Mouse (Mus musculus): ENCODE measurements at regions not wholly inside any gene's neighbourhood (a gene's known extent, or its start where the extent isn't known, plus 50 kb on each side); places are given as distances from the start of the nearest gene placed in this dataset.

GRCm38 (mm10) chr13:28545337-28545736 is 288.0 kb downstream of the Gm11361 start:
- H3K36me3 ChIP-seq (ENCODE audit: control insufficient read depth, insufficient read depth, low read length) = no peaks in the 10 kb centered on the region
- H3K27ac ChIP-seq (replicated peaks; ENCODE audit: low read depth, low read length) = 0 out of 2 replicates have a peak overlapping the region, but pooled peaks have one; percentile 58
- ATAC-seq (ENCODE audit: low FRiP score, low read depth) (no peak), DNase-seq (ENCODE audit: low spot score) (no peak)
- H3K9ac ChIP-seq (ENCODE audit: low read depth, low read length, severe bottlenecking) = no peak overlapping the region
- H3K4me3 ChIP-seq (replicated peaks; ENCODE audit: low read length) = no peak overlapping the region
- H3K4me1 ChIP-seq (ENCODE audit: control insufficient read depth, insufficient read depth, low read length) = peaks cover 19% of the 10 kb centered on the region
- no peak for TF ChIP-seq POLR2A (IDR thresholded peaks at IDR 0.05; ENCODE audit: borderline replicate concordance, extremely low read depth, insufficient read depth, insufficient read length)
- H3K9me3 ChIP-seq (ENCODE audit: control insufficient read depth, low read length) = no peaks in the 10 kb centered on the region
- 34% methylated on average over 2 of the region's 2 CpGs for WGBS
- H3K27me3 ChIP-seq (ENCODE audit: control insufficient read depth, insufficient read depth, low read length) = no peaks in the 10 kb centered on the region
- H3K4me2 ChIP-seq (replicated peaks; ENCODE audit: low read depth, low read length, severe bottlenecking) = no peak overlapping the region

DNA sequence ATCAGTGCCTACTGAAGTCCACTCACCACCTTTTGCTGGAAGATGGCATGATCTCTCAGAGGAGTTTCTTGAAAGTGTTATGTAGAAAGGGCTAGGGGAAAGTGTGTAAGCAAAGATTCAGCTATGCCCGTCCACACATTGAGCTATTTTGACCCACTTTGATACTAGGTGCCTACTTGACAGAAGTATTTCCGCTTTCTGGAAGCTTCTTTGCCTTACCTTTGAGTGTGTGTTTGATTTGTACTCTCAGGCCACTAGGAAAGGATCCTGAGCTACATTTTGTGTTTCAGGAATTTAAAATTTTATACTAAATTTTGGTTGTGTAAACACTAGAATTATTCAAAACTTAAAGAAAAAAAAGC is 287.5 kb downstream of the Gm11361 start:
- no peak for ATAC-seq (ENCODE audit: low FRiP score, low read depth)
- H3K27me3 ChIP-seq (ENCODE audit: control insufficient read depth, insufficient read depth, low read length) = no peaks in the 10 kb centered on the region
- H3K4me3 ChIP-seq (replicated peaks; ENCODE audit: low read length) = no peak overlapping the region
- H3K4me2 ChIP-seq (replicated peaks; ENCODE audit: low read depth, low read length, severe bottlenecking) = no peak overlapping the region
- peaks cover 19% of the 10 kb centered on the region for H3K4me1 ChIP-seq (ENCODE audit: control insufficient read depth, insufficient read depth, low read length)
- no peak overlapping the region for H3K9ac ChIP-seq (ENCODE audit: low read depth, low read length, severe bottlenecking)
- 64% methylated on average over 2 of the region's 2 CpGs for WGBS
- no peak for TF ChIP-seq POLR2A (IDR thresholded peaks at IDR 0.05; ENCODE audit: borderline replicate concordance, extremely low read depth, insufficient read depth, insufficient read length)
- no peak for DNase-seq (ENCODE audit: low spot score)
- H3K36me3 ChIP-seq (ENCODE audit: control insufficient read depth, insufficient read depth, low read length) = no peaks in the 10 kb centered on the region
- 0 out of 2 replicates have a peak overlapping the region, but pooled peaks have one; percentile 6 for H3K27ac ChIP-seq (replicated peaks; ENCODE audit: low read depth, low read length)
- H3K9me3 ChIP-seq (ENCODE audit: control insufficient read depth, low read length) = no peaks in the 10 kb centered on the region

DNA sequence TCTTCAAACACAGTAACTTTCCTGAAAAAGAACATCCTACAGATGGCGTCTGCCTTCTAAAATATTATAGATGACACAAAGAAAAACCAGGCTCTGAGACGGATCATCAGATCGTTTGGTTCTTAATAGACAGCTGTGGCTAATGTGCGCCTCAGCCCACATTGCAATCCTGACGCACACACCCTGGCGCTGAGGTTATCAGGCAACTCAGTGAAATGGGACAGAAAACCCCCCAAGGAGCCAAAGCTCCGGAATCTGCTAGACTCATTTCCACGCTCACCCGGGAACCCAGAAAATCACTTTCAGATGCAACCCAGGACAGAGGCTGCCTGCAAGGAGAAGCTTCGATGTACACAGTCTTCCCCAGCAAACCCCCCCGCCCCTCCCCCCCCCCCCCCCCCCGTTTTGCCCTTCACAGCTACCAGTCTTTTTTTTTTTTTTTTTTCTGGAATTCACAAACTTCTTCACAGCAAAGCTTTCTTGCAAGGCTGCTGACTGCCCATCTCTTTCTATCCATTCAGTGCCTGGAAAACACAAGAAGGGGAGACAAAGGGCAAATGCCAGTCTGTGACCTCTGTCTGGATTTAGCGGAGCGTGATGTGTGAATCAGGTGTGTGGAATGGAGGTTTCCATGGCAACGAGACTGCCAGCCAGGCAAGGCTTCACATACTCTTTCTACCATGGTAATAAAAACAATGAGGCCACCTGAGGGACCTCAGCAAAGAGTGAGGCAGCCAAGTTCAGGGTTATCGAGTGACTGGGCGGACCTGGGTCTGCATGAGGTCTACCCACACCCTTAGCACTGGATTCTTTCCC is 286.9 kb downstream of the Gm11361 start:
- DNase-seq (ENCODE audit: low spot score) (peak; percentile 57), ATAC-seq (ENCODE audit: low FRiP score, low read depth) (peak; percentile 71)
- H3K27ac ChIP-seq (replicated peaks; ENCODE audit: low read depth, low read length) = 0 out of 2 replicates have a peak overlapping the region, but pooled peaks have one; percentile 6
- 21% methylated on average over 14 of the region's 17 CpGs for WGBS
- H3K4me2 ChIP-seq (replicated peaks; ENCODE audit: low read depth, low read length, severe bottlenecking) = peak overlapping the region; percentile 29
- H3K9ac ChIP-seq (ENCODE audit: low read depth, low read length, severe bottlenecking) = no peak overlapping the region
- no peaks in the 10 kb centered on the region for H3K27me3 ChIP-seq (ENCODE audit: control insufficient read depth, insufficient read depth, low read length)
- no peaks in the 10 kb centered on the region for H3K36me3 ChIP-seq (ENCODE audit: control insufficient read depth, insufficient read depth, low read length)
- H3K4me3 ChIP-seq (replicated peaks; ENCODE audit: low read length) = no peak overlapping the region
- TF ChIP-seq POLR2A (IDR thresholded peaks at IDR 0.05; ENCODE audit: borderline replicate concordance, extremely low read depth, insufficient read depth, insufficient read length) = no peak
- H3K4me1 ChIP-seq (ENCODE audit: control insufficient read depth, insufficient read depth, low read length) = peaks cover 19% of the 10 kb centered on the region
- H3K9me3 ChIP-seq (ENCODE audit: control insufficient read depth, low read length) = no peaks in the 10 kb centered on the region

- ATAC-seq (ENCODE audit: low FRiP score, low read depth) = no peak
- Histone ChIP-seq H3K9me3 (ENCODE audit: control insufficient read depth, low read length) (peaks cover 4% of the 10 kb centered on the region; the same call in 1 of the 2 replicates), H3K4me3 (replicated peaks; ENCODE audit: low read length) (no peak overlapping the region), H3K4me1 (ENCODE audit: control insufficient read depth, insufficient read depth, low read length) (peaks cover 19% of the 10 kb centered on the region), H3K36me3 (ENCODE audit: control insufficient read depth, insufficient read depth, low read length) (no peaks in the 10 kb centered on the region), H3K4me2 (replicated peaks; ENCODE audit: low read depth, low read length, severe bottlenecking) (no peak overlapping the region), H3K27me3 (ENCODE audit: control insufficient read depth, insufficient read depth, low read length) (no peaks in the 10 kb centered on the region), H3K27ac (replicated peaks; ENCODE audit: low read depth, low read length) (no peak overlapping the region), H3K9ac (ENCODE audit: low read depth, low read length, severe bottlenecking) (no peak overlapping the region)
- 80% methylated on average over 3 of the region's 3 CpGs for WGBS
- DNase-seq (ENCODE audit: low spot score) = no peak
- TF ChIP-seq POLR2A (IDR thresholded peaks at IDR 0.05; ENCODE audit: borderline replicate concordance, extremely low read depth, insufficient read depth, insufficient read length) = no peak
These were observed 284.3 kb downstream of the Gm11361 start for GRCm38 (mm10) chr13:28541607-28542006.

DNA sequence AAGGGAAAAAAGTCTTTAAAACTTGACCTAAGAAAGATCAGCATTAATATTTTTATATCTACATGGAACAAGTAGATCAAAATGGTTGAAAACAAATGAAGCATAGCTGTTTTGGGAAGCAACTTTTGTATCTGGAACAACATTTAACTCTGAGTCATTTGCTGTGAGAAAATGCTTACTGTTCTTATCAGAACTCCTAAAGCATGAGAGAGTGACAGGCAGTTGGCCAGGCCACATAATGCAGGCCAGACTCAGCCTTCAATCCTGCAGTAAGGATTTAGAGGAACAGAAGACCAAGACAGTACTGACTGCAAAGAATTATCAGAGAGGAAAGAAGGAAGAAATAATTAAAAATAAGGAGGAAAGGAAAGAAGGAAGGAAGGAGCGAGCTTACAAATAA is 275.8 kb downstream of the Gm11361 start:
- Histone ChIP-seq H3K27me3 (ENCODE audit: control insufficient read depth, insufficient read depth, low read length) (no peaks in the 10 kb centered on the region), H3K9me3 (ENCODE audit: control insufficient read depth, low read length) (peaks cover 7% of the 10 kb centered on the region; the same call in 1 of the 2 replicates), H3K36me3 (ENCODE audit: control insufficient read depth, insufficient read depth, low read length) (peaks cover 5% of the 10 kb centered on the region; the same call in 1 of the 2 replicates), H3K27ac (replicated peaks; ENCODE audit: low read depth, low read length) (no peak overlapping the region), H3K4me3 (replicated peaks; ENCODE audit: low read length) (no peak overlapping the region), H3K9ac (ENCODE audit: low read depth, low read length, severe bottlenecking) (no peak overlapping the region), H3K4me2 (replicated peaks; ENCODE audit: low read depth, low read length, severe bottlenecking) (no peak overlapping the region), H3K4me1 (ENCODE audit: control insufficient read depth, insufficient read depth, low read length) (peaks cover 10% of the 10 kb centered on the region)
- no peak for TF ChIP-seq POLR2A (IDR thresholded peaks at IDR 0.05; ENCODE audit: borderline replicate concordance, extremely low read depth, insufficient read depth, insufficient read length)
- ATAC-seq (ENCODE audit: low FRiP score, low read depth) = no peak
- 92% methylated on average over 1 of the region's 1 CpGs for WGBS
- DNase-seq (ENCODE audit: low spot score) = no peak
